Mouse (Mus musculus) naive thymus-derived CD4-positive, alpha-beta T cell, adult 5 months (primary cell): Measurements from ENCODE around the gene Slc16a7. TPM values are rescaled to one million over a fixed set of nuclear protein-coding genes. Genes with fewer than 3 reads are reported as not detected.

Experiments used
- polyA plus RNA-seq: library from polyadenylated mRNA; unstranded; fragments of 100-300 nt; shearing (Covaris generic); gene quantifications from one replicate; pipeline ENCODE4 v1.2.1, GENCODE M21; 2017

Slc16a7 gene
- polyA plus RNA-seq, result 0.46 TPM

DNA sequence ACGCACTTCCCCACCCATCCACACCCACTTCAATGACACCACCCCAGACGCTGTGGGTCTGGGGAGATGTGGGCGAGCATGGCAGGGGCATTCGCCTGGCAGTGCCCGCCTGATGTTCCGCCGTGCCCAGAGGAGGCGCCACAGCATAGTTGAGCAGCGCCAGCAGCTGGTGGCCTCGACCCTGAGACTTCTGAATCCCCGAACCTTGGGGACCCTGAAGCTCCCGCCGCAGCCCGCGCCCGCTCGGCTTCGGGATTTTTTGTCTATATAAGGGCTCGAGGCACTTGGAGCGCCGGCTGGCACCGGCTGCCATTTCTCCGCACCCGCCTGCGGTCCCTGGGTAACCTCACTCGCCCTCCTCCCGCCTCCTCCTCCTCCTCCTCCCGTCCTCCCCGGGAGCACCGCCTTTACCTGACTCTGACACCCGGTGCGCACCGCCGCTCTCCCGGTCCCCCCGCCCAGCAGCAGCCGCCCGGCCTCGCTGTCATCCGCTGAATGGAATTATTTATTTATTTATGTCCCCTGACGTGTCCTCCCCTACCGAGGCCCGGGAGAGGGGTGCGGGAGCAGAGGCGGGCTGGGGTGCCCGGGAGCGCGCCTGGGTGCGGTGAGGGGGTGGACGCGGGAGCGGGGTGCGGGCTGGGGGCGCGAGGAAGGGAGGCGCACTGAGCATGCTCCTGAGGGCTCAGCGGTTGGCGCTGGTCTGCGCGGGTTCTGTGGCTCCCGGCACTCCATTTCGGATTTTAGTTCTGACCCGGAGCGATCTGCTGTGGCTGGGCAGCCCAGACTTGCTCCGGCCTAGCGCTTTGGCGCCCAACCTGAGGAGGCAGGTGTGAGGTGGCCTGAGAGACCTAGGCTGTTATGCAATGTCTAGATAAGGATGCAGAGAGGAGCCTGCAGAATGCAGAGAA lies at the start of gene Slc16a7:
Gene Slc16a7, minus strand, starts transcription at position 590 of the 911 bp plus-strand sequence.

